Mouse (Mus musculus) kidney, postnatal 0 days (tissue): Measurements from ENCODE around the gene Map3k9. TPM values are rescaled to one million over a fixed set of nuclear protein-coding genes. Genes with fewer than 3 reads are reported as not detected.

Experiments used
- ATAC-seq: fragments of 200-750 bp; cut with Nextera tagmentation; replicated peaks from 2 replicates; pipeline ENCODE4 v1.8.0; 2017; ENCODE audit warnings: low read depth, moderate number of reproducible peaks, moderate TSS enrichment, moderate library complexity; ENCODE audit not compliant: low FRiP score
- DNase-seq: peaks from one replicate; pipeline ENCODE4 v3.0.0-alpha.2; 2016; ENCODE audit warnings: low spot score
- H3K27ac ChIP-seq: fragments of 300-500 bp; sonication (generic); 2 replicates; pipeline ENCODE4 v1.5.1; 2014; ENCODE audit warnings: mild to moderate bottlenecking
- H3K27me3 ChIP-seq: fragments of 300-500 bp; sonication (generic); 2 replicates; pipeline ENCODE4 v1.6.1; 2014; ENCODE audit warnings: low read length, mixed read lengths; ENCODE audit not compliant: insufficient read depth
- H3K36me3 ChIP-seq: fragments of 300-500 bp; sonication (generic); 2 replicates; pipeline ENCODE4 v1.6.1; 2014; ENCODE audit warnings: low read length, mixed read lengths; ENCODE audit not compliant: insufficient read depth
- H3K4me1 ChIP-seq: fragments of 300-500 bp; sonication (generic); replicated peaks from 2 replicates; pipeline ENCODE4 v1.6.1; 2014; ENCODE audit warnings: antibody characterized with exemption, low read length, mixed read lengths; ENCODE audit not compliant: insufficient read depth
- H3K4me2 ChIP-seq: fragments of 300-500 bp; sonication (generic); 2 replicates; pipeline ENCODE4 v1.6.1; 2014; ENCODE audit warnings: mild to moderate bottlenecking, low read length, moderate library complexity, mixed read lengths
- H3K4me3 ChIP-seq: fragments of 300-500 bp; sonication (generic); replicated peaks from 2 replicates; pipeline ENCODE4 v1.5.1; 2014; ENCODE audit warnings: low read depth, low read length
- H3K9ac ChIP-seq: fragments of 300-500 bp; sonication (generic); 2 replicates; pipeline ENCODE4 v1.6.1; 2014; ENCODE audit warnings: low read depth, low read length
- H3K9me3 ChIP-seq: fragments of 300-500 bp; sonication (generic); replicated peaks from 2 replicates; pipeline ENCODE4 v1.6.1; 2016; ENCODE audit warnings: low read length, inconsistent platforms, mixed read lengths
- CTCF ChIP-seq: IDR thresholded peaks from 2 replicates; pipeline ENCODE4 v1.5.1; 2016; ENCODE audit warnings: antibody characterized with exemption, low read depth, mild to moderate bottlenecking, moderate library complexity
- WGBS: fragments of 180-500 bp; shearing (Covaris S2); extraction: QIAGEN DNeasy Blood & Tissue Kit; methylation state at CpG from one replicate; pipeline ENCODE4 v1.1.7; 2014; 5-methylcytosine and 5-hydroxymethylcytosine counted together
- polyA plus RNA-seq: library from polyadenylated mRNA; unstranded; fragments of >200 nt; fragmentation: Nextera tagmentation; extraction: Ambion mirVana; gene quantifications from 2 replicates; pipeline ENCODE4 v1.2.1, GENCODE M21; 2015

Gene Map3k9
- polyA plus RNA-seq, 1 experiment from 2014 or later = 1.4 TPM

DNA sequence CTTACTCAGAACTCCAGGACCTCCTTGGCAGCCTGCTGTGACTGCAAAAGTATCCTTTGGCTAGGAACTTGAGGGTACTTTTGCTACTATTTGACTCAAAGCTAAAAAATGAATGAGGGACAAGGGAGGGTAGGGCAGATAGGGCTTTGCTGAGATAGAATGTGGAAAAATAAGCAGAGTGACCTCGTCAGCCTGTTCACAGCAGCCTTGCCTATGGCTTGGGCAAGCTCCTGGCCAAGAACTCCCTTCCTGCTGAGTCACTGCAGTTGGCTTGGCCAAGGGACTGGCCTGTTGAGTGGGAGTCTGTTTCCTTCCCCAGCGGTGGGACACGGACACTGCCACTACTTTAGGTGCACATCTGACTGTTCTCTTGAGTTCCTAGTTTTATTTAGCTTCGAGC, 92.4 kb downstream of the Map3k9 start:
- TF ChIP-seq CTCF = no peak
- H3K27me3 ChIP-seq = no peaks in the 10 kb centered on the region
- no peak overlapping the region for H3K4me3 ChIP-seq
- no peak overlapping the region for H3K9ac ChIP-seq
- H3K4me1 ChIP-seq = no peaks in the 10 kb centered on the region
- H3K36me3 ChIP-seq = no peaks in the 10 kb centered on the region
- no peak overlapping the region for H3K4me2 ChIP-seq
- H3K9me3 ChIP-seq = no peaks in the 10 kb centered on the region
- no peak overlapping the region for H3K27ac ChIP-seq
- WGBS = 86% methylated on average over 4 of the region's 4 CpGs
- ATAC-seq (no peak), DNase-seq (no peak)

DNA sequence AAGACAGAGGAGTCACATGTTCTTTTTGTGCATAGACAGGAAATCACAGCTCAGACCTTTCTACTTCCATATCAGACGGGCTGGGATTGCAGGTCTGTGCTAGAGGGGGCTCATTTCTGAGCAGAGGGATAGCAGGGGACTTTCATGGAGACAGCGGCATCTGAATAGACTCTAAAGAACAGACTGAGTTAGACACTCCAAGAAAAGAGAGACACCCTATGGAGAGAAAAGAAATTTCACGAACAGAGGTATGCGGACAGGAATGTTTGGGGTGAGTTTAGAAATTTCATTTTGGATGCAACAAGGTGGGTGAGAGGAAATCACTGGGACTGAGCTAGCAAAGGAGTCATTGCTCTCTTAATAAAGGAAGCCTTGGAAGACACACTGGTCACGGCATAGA, 93.1 kb downstream of the Map3k9 start:
- Histone ChIP-seq H3K9ac (no peak overlapping the region), H3K4me1 (no peaks in the 10 kb centered on the region), H3K4me3 (no peak overlapping the region), H3K36me3 (no peaks in the 10 kb centered on the region), H3K4me2 (no peak overlapping the region), H3K27me3 (no peaks in the 10 kb centered on the region), H3K9me3 (no peaks in the 10 kb centered on the region), H3K27ac (no peak overlapping the region)
- no peak for DNase-seq
- TF ChIP-seq CTCF = no peak
- ATAC-seq = no peak
- 88% methylated on average over 5 of the region's 5 CpGs for WGBS

DNA sequence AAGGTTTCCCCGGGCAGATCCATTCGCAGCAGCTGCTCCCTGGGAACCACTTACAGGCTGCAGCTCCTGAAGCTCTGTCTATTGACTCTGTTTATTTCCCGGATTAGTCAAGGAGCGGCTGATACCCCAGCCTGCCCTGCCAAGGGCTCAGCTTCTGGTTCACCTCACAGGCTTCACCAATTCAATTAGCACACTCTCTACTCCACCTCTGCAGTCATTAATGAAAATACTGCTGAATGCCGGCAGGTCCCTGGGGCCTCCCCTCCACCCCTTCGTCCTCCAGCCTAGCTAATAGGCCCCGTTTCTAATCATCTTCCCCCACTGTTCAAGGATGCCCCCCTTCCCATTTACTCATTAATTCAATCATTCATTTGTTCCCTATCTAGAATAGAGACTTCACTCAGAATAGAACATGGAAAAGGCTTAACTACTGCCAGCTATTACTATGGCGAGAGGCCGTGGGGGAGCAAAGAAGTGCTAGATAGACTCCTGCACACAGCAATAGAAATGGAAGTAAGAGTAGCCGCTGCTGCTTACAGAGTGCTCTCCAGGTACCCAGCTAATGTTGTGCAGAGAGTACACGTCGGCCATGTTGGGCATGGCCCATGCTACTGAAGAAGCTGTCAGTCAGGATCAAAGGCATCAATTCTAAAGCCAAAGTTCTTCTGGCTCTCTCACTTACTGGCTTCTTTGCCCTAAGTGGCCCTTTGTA, 94.4 kb downstream of the Map3k9 start:
- no peak for ATAC-seq
- H3K27me3 ChIP-seq = no peaks in the 10 kb centered on the region
- no peak for DNase-seq
- H3K36me3 ChIP-seq = no peaks in the 10 kb centered on the region
- H3K4me3 ChIP-seq = no peak overlapping the region
- H3K27ac ChIP-seq = no peak overlapping the region
- no peak overlapping the region for H3K9ac ChIP-seq
- no peaks in the 10 kb centered on the region for H3K9me3 ChIP-seq
- TF ChIP-seq CTCF = no peak
- no peaks in the 10 kb centered on the region for H3K4me1 ChIP-seq
- H3K4me2 ChIP-seq = no peak overlapping the region
- 57% methylated on average over 12 of the region's 12 CpGs for WGBS

DNA sequence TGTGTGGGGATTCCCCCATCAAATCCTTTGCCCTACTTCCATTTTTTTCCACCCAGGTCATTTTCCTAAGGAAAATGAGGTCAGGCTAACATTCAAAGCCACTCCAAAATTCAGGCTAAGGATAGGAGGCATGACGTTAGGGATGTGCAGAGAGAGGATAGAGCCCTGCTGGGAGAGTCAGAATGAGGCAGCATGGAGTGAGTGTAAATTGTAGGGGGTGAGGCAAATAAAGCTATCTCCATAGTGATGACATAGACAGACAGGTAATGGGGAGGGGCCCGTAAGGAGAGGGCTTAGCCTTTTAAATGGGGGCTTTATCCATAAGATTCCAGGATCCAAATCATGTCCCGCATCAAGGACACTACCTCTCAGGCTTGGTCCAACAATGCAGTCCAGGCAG, 95.0 kb downstream of the Map3k9 start:
- 70% methylated on average over 3 of the region's 3 CpGs for WGBS
- Histone ChIP-seq H3K4me2 (no peak overlapping the region), H3K9me3 (no peaks in the 10 kb centered on the region), H3K27ac (no peak overlapping the region), H3K4me1 (no peaks in the 10 kb centered on the region), H3K27me3 (no peaks in the 10 kb centered on the region), H3K4me3 (no peak overlapping the region), H3K9ac (no peak overlapping the region), H3K36me3 (no peaks in the 10 kb centered on the region)
- ATAC-seq (no peak), DNase-seq (no peak)
- TF ChIP-seq CTCF = no peak

DNA sequence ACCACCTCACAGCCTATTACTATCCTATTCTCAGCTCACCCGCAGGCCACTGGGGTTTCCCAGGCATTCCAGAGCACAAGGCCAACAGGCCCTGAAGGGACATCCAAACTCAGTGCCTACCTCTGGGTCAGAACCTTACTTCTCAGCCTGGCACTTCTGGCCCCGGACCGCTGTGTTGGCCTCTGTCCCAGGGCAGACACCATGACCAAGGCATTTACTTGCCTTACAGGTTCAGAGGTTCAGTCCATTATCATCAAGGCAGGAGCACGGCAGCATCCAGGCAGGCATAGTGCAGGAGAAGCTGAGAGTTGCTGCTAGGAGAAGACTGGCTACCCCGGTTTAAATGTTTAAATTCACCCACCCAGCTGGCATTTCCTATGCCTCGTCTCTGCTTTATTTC, 96.9 kb downstream of the Map3k9 start:
- 74% methylated on average over 6 of the region's 6 CpGs for WGBS
- Histone ChIP-seq H3K9ac (no peak overlapping the region), H3K27me3 (no peaks in the 10 kb centered on the region), H3K4me1 (no peaks in the 10 kb centered on the region), H3K4me3 (no peak overlapping the region), H3K27ac (no peak overlapping the region), H3K36me3 (no peaks in the 10 kb centered on the region), H3K4me2 (no peak overlapping the region), H3K9me3 (no peaks in the 10 kb centered on the region)
- no peak for TF ChIP-seq CTCF
- DNase-seq (no peak), ATAC-seq (no peak)

DNA sequence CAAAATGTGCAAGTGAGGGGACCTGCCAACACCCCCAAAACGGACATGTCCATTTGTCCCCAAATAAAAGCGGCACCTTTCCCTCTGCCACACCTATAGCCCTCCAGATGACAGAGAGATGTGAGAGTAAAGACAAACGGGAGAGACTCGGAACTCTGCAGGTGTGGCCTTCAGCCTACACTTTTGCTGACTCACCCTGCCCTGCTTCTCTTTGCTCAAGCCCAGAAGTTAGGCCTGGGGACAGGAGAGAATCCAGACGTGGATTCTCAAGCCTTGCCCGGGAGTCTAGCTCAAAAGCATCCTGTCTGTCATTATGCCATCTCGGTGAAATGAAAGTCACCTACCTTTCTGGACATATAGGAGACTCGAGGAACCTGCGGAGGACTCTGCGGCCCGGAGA, 97.6 kb downstream of the Map3k9 start:
- Histone ChIP-seq H3K36me3 (no peaks in the 10 kb centered on the region), H3K9ac (no peak overlapping the region), H3K27ac (no peak overlapping the region), H3K4me3 (no peak overlapping the region), H3K9me3 (no peaks in the 10 kb centered on the region), H3K4me2 (no peak overlapping the region), H3K27me3 (no peaks in the 10 kb centered on the region), H3K4me1 (no peaks in the 10 kb centered on the region)
- ATAC-seq = no peak
- no peak for DNase-seq
- no peak for TF ChIP-seq CTCF
- WGBS = 70% methylated on average over 11 of the region's 11 CpGs
